Comparison of ENCODE assay signal across 10 mouse cellular contexts in the genomic region with DNA sequence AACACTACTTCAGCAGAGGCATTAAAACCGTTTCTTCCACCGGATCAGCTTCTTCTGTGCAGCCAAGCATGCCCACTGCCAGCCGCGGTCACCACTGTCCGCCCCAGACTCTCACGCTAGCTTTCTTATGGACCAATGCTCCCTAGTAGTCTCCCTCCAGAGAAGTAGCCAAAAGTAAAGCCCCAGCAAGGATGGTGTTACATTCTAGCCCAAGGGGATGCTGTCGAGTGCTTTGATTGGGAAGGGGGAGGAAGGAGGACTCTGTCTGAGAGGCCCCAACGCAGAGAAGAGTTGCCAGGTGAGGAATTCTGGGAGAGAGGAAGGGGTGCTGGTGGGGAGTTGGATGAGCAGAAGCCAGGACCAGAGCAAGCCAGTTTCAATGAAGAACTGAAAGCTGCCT. TPM values are rescaled to one million over a fixed set of nuclear protein-coding genes. Genes with fewer than 3 reads are reported as not detected.
DNase-seq lines count a peak whose midpoint lies in the region; ATAC-seq and TF ChIP-seq lines count a peak whose summit lies in the region.
"Had no signal": no experiment of that assay in that cellular context is flagged by ENCODE, and none has a peak within 500 bp of the region (broad histone marks: within the 10 kb centered on the region; RNA-seq: fewer than 3 reads in every experiment).

No protein-coding gene starts in this region.

- peaks cover 29% of the 10 kb centered on the region for H3K27me3 ChIP-seq in liver, embryonic 11.5 days (replicated peaks; ENCODE audit: control insufficient read depth, insufficient read depth, low read length)
- peaks cover 7% of the 10 kb centered on the region; the same call in 1 of the 2 replicates for H3K27me3 ChIP-seq in liver, postnatal 0 days (ENCODE audit: insufficient read depth, low read length)
- H3K27me3 ChIP-seq in embryonic facial prominence, embryonic 11.5 days (ENCODE audit: control insufficient read depth, insufficient read depth, low read length), result 0 out of 2 replicates have a peak, but pooled peaks cover 2% of the 10 kb centered on the region
- H3K27me3 ChIP-seq in intestine, embryonic 14.5 days (replicated peaks; ENCODE audit: control insufficient read depth, insufficient read depth, low read length), result peaks cover 10% of the 10 kb centered on the region; the same call in 1 of the 2 replicates
- H3K27me3 ChIP-seq in neural tube, embryonic 12.5 days (replicated peaks), result peaks cover 13% of the 10 kb centered on the region

- 12% methylated on average over 8 of the region's 8 CpGs for WGBS in liver, embryonic 11.5 days
- 8% methylated on average over 8 of the region's 8 CpGs for WGBS in liver, postnatal 0 days (ENCODE audit: insufficient replicate concordance)
- WGBS in embryonic facial prominence, embryonic 11.5 days, result 0% methylated on average over 7 of the region's 8 CpGs
- 3% methylated on average over 8 of the region's 8 CpGs for WGBS in intestine, embryonic 14.5 days
- 2% methylated on average over 8 of the region's 8 CpGs for WGBS in neural tube, embryonic 12.5 days

- no peak overlapping the region for H3K27ac ChIP-seq in liver, embryonic 11.5 days (ENCODE audit: low read depth, low read length)
- no peak overlapping the region for H3K27ac ChIP-seq in liver, postnatal 0 days (ENCODE audit: low read depth)
- H3K27ac ChIP-seq in embryonic facial prominence, embryonic 11.5 days (replicated peaks; ENCODE audit: low read depth, low read length), result no peak overlapping the region
- H3K27ac ChIP-seq in intestine, embryonic 14.5 days (ENCODE audit: low read depth), result no peak overlapping the region
- no peak overlapping the region for H3K27ac ChIP-seq in neural tube, embryonic 12.5 days
- H3K27ac ChIP-seq: layer of hippocampus, adult 2 months had no signal

- H3K9me3 ChIP-seq in liver, embryonic 11.5 days (ENCODE audit: control insufficient read depth, low read length), result no peaks in the 10 kb centered on the region
- no peaks in the 10 kb centered on the region for H3K9me3 ChIP-seq in liver, postnatal 0 days (ENCODE audit: low read length)
- H3K9me3 ChIP-seq in embryonic facial prominence, embryonic 11.5 days (replicated peaks; ENCODE audit: control insufficient read depth, low read length), result no peaks in the 10 kb centered on the region
- H3K9me3 ChIP-seq in intestine, embryonic 14.5 days (ENCODE audit: control insufficient read depth, low read length), result no peaks in the 10 kb centered on the region
- H3K9me3 ChIP-seq in neural tube, embryonic 12.5 days, result no peaks in the 10 kb centered on the region

- ATAC-seq in liver, embryonic 11.5 days (replicated peaks; ENCODE audit: low FRiP score), result no peak
- ATAC-seq in liver, postnatal 0 days, result no peak
- ATAC-seq in embryonic facial prominence, embryonic 11.5 days (replicated peaks; ENCODE audit: insufficient number of reproducible peaks, low FRiP score, low TSS enrichment, low read depth), result peak; percentile 58; the same call in 1 of the 2 replicates
- no peak for ATAC-seq in intestine, embryonic 14.5 days (replicated peaks; ENCODE audit: low FRiP score, low TSS enrichment, low read depth)
- 0 out of 2 replicates have a peak, but pooled peaks have one; percentile 39 for ATAC-seq in neural tube, embryonic 12.5 days (ENCODE audit: low FRiP score, low read depth)
- ATAC-seq in activated CD4-positive, CD25-positive, alpha-beta regulatory T cell, adult 4 months, result no peak

- DNase-seq in liver, embryonic 11.5 days (ENCODE audit: low spot score), result no peak
- DNase-seq in liver, postnatal 0 days, result no peak
- peak; percentile 45 for DNase-seq in embryonic facial prominence, embryonic 11.5 days (ENCODE audit: low spot score)
- DNase-seq in intestine, embryonic 14.5 days (ENCODE audit: low spot score), result peak; percentile 59
- DNase-seq in layer of hippocampus, adult 18-20 months (ENCODE audit: low spot score in 2 of 2), result no peak
- DNase-seq in layer of hippocampus, adult 11-12 months (ENCODE audit: low spot score), result no peak

- TF ChIP-seq EP300 in liver, postnatal 0 days (IDR thresholded peaks at IDR 0.05; ENCODE audit: low read depth), result no peak

- no peak for TF ChIP-seq CTCF in liver, postnatal 0 days (IDR thresholded peaks at IDR 0.05; ENCODE audit: low read depth)

- no peaks in the 10 kb centered on the region for H3K36me3 ChIP-seq in liver, embryonic 11.5 days (ENCODE audit: control insufficient read depth, insufficient read depth, low read length)
- H3K36me3 ChIP-seq in liver, postnatal 0 days (replicated peaks; ENCODE audit: insufficient read depth, low read length), result no peaks in the 10 kb centered on the region
- no peaks in the 10 kb centered on the region for H3K36me3 ChIP-seq in embryonic facial prominence, embryonic 11.5 days (replicated peaks; ENCODE audit: control insufficient read depth, insufficient read depth, low read depth, low read length)
- no peaks in the 10 kb centered on the region for H3K36me3 ChIP-seq in intestine, embryonic 14.5 days (ENCODE audit: control insufficient read depth, insufficient read depth, low read length)
- H3K36me3 ChIP-seq in neural tube, embryonic 12.5 days, result no peaks in the 10 kb centered on the region

- H3K9ac ChIP-seq in liver, embryonic 11.5 days (ENCODE audit: low read depth, low read length), result no peak overlapping the region
- no peak overlapping the region for H3K9ac ChIP-seq in liver, postnatal 0 days (replicated peaks)
- H3K9ac ChIP-seq in embryonic facial prominence, embryonic 11.5 days (replicated peaks; ENCODE audit: low read length), result peak overlapping the region; percentile 2; the same call in 1 of the 2 replicates
- no peak overlapping the region for H3K9ac ChIP-seq in intestine, embryonic 14.5 days (ENCODE audit: low read length)
- H3K9ac ChIP-seq in neural tube, embryonic 12.5 days, result 0 out of 2 replicates have a peak overlapping the region, but pooled peaks have one; percentile 17

- H3K4me3 ChIP-seq in liver, embryonic 11.5 days (ENCODE audit: low read depth, low read length), result no peak overlapping the region
- no peak overlapping the region for H3K4me3 ChIP-seq in liver, postnatal 0 days (ENCODE audit: low read depth, low read length)
- H3K4me3 ChIP-seq in embryonic facial prominence, embryonic 11.5 days (ENCODE audit: low read depth, low read length), result no peak overlapping the region
- peak overlapping the region; percentile 10; the same call in 1 of the 2 replicates for H3K4me3 ChIP-seq in intestine, embryonic 14.5 days (ENCODE audit: low read depth, low read length)
- peak overlapping the region; percentile 15 for H3K4me3 ChIP-seq in neural tube, embryonic 12.5 days
- H3K4me3 ChIP-seq: layer of hippocampus, adult 2 months had no signal

- no peaks in the 10 kb centered on the region for H3K4me1 ChIP-seq in liver, embryonic 11.5 days (replicated peaks; ENCODE audit: control insufficient read depth, insufficient read depth, low read length)
- H3K4me1 ChIP-seq in liver, postnatal 0 days (ENCODE audit: insufficient read depth), result no peaks in the 10 kb centered on the region
- H3K4me1 ChIP-seq in embryonic facial prominence, embryonic 11.5 days (ENCODE audit: control insufficient read depth, insufficient read depth, low read length), result no peaks in the 10 kb centered on the region
- 0 out of 2 replicates have a peak, but pooled peaks cover 5% of the 10 kb centered on the region for H3K4me1 ChIP-seq in intestine, embryonic 14.5 days (replicated peaks; ENCODE audit: control insufficient read depth, insufficient read depth, low read length)
- H3K4me1 ChIP-seq in neural tube, embryonic 12.5 days, result peaks cover 8% of the 10 kb centered on the region

- H3K4me2 ChIP-seq in liver, embryonic 11.5 days, result peak overlapping the region; percentile 31; the same call in 1 of the 2 replicates
- H3K4me2 ChIP-seq in liver, postnatal 0 days (ENCODE audit: low read depth, low read length), result no peak overlapping the region; the same call in 1 of the 2 replicates
- peak overlapping the region; percentile 45 for H3K4me2 ChIP-seq in embryonic facial prominence, embryonic 11.5 days (ENCODE audit: low read depth, low read length)
- H3K4me2 ChIP-seq in intestine, embryonic 14.5 days (ENCODE audit: low read length), result peak overlapping the region; percentile 30; the same call in 1 of the 2 replicates
- peak overlapping the region; percentile 54 for H3K4me2 ChIP-seq in neural tube, embryonic 12.5 days (replicated peaks)

RNA-seq across cellular contexts. Expression of gene Foxi3, which starts 11.1 kb away (rescaled TPM):
- not detected in 2 replicates for polyA plus RNA-seq in liver, embryonic 11.5 days (2014; fragmentation: Nextera tagmentation; extraction: Ambion mirVana)
- polyA plus RNA-seq in liver, postnatal 0 days (2015; fragmentation: Nextera tagmentation; extraction: Ambion mirVana), result not detected in 2 replicates
- polyA plus RNA-seq in embryonic facial prominence, embryonic 11.5 days (2014; fragmentation: Nextera tagmentation; extraction: Ambion mirVana), result 0.81 and 1.0 TPM in 2 replicates
- polyA plus RNA-seq in intestine, embryonic 14.5 days (2014; fragmentation: Nextera tagmentation; extraction: Ambion mirVana), result not detected in 2 replicates
- not detected in 2 replicates for polyA plus RNA-seq in neural tube, embryonic 12.5 days (2016; fragmentation: Nextera tagmentation; extraction: Ambion mirVana)
- polyA plus RNA-seq in activated CD4-positive, CD25-positive, alpha-beta regulatory T cell, adult 4 months (2017; shearing (Covaris generic)), result not detected
- total RNA-seq in layer of hippocampus, adult 18-20 months (2021), result not detected
- total RNA-seq: layer of hippocampus, adult 2 months had no signal
- polyA plus RNA-seq: cortical plate, adult 2 months had no signal

RNA-seq across cellular contexts. Expression of gene Tex37, which starts 48.7 kb away (rescaled TPM):
- polyA plus RNA-seq in liver, embryonic 11.5 days (2014; fragmentation: Nextera tagmentation; extraction: Ambion mirVana), result not detected in 2 replicates
- polyA plus RNA-seq in liver, postnatal 0 days (2015; fragmentation: Nextera tagmentation; extraction: Ambion mirVana), result not detected in 2 replicates
- polyA plus RNA-seq in embryonic facial prominence, embryonic 11.5 days (2014; fragmentation: Nextera tagmentation; extraction: Ambion mirVana), result not detected in 2 replicates
- polyA plus RNA-seq in intestine, embryonic 14.5 days (2014; fragmentation: Nextera tagmentation; extraction: Ambion mirVana), result not detected in 2 replicates
- polyA plus RNA-seq in neural tube, embryonic 12.5 days (2016; fragmentation: Nextera tagmentation; extraction: Ambion mirVana), result not detected in 2 replicates
- polyA plus RNA-seq in activated CD4-positive, CD25-positive, alpha-beta regulatory T cell, adult 4 months (2017; shearing (Covaris generic)), result not detected
- not detected for total RNA-seq in layer of hippocampus, adult 18-20 months (2021)
- total RNA-seq: layer of hippocampus, adult 2 months had no signal
- polyA plus RNA-seq: cortical plate, adult 2 months had no signal

Comparison
In these comparisons a context has a peak if more than half of its experiments do, and no peak if none do; other contexts are left out.
1. ATAC-seq: peak in embryonic facial prominence, embryonic 11.5 days (single experiment) and neural tube, embryonic 12.5 days (single experiment); none in liver, embryonic 11.5 days (single experiment), liver, postnatal 0 days (single experiment), intestine, embryonic 14.5 days (single experiment) and activated CD4-positive, CD25-positive, alpha-beta regulatory T cell, adult 4 months (single experiment).
2. DNase-seq: peak in embryonic facial prominence, embryonic 11.5 days (single experiment) and intestine, embryonic 14.5 days (single experiment); none in liver, embryonic 11.5 days (single experiment), liver, postnatal 0 days (single experiment), layer of hippocampus, adult 18-20 months (0 of 2) and layer of hippocampus, adult 11-12 months (single experiment).
3. H3K4me3 ChIP-seq: peak in intestine, embryonic 14.5 days (single experiment) and neural tube, embryonic 12.5 days (single experiment); none in liver, embryonic 11.5 days (single experiment), liver, postnatal 0 days (single experiment) and embryonic facial prominence, embryonic 11.5 days (single experiment).
4. H3K9ac ChIP-seq: peak in embryonic facial prominence, embryonic 11.5 days (single experiment) and neural tube, embryonic 12.5 days (single experiment); none in liver, embryonic 11.5 days (single experiment), liver, postnatal 0 days (single experiment) and intestine, embryonic 14.5 days (single experiment).